Mouse (Mus musculus): Measurements from ENCODE around the gene Pigk.

GRCm38 (mm10) chr3:153024016-153024415, 310.1 kb downstream of the Pigk start:
- TF ChIP-seq CTCF (IDR thresholded peaks at IDR 0.05) (no peak), EP300 (IDR thresholded peaks at IDR 0.05) (no peak)
